Mouse (Mus musculus) megakaryocyte, embryonic 14.5 days (primary cell): ENCODE measurements around the gene Ift81. TPM values are rescaled to one million over a fixed set of nuclear protein-coding genes. Genes with fewer than 3 reads are reported as not detected.

Experiments used
- H3K27me3 ChIP-seq: replicated peaks from 2 replicates; pipeline ENCODE3; 2012; ENCODE audit warnings: inconsistent platforms
- H3K36me3 ChIP-seq: replicated peaks from 2 replicates; pipeline ENCODE3; 2012; ENCODE audit warnings: low read length, inconsistent platforms, mixed read lengths
- H3K4me1 ChIP-seq: 2 replicates; pipeline ENCODE4 v1.6.1; 2012; ENCODE audit warnings: inconsistent platforms
- H3K4me3 ChIP-seq: replicated peaks from 2 replicates; pipeline ENCODE3; 2012; ENCODE audit warnings: moderate library complexity, mild to moderate bottlenecking, inconsistent platforms
- H3K9me3 ChIP-seq: 2 replicates; pipeline ENCODE4 v1.6.1; 2012; ENCODE audit warnings: inconsistent platforms
- FLI1 ChIP-seq: IDR thresholded peaks from 2 replicates; pipeline ENCODE4 v1.6.1; 2012; ENCODE audit warnings: low read length, inconsistent platforms, mixed read lengths
- GATA1 ChIP-seq: IDR thresholded peaks from 3 replicates; pipeline ENCODE4 v1.6.1; 2012; ENCODE audit warnings: mixed read lengths, low read length, inconsistent platforms, borderline replicate concordance
- polyA plus RNA-seq: library from polyadenylated mRNA; stranded (reverse); fragments of >175 nt; gene quantifications from 2 replicates; pipeline ENCODE4 v1.2.3, GENCODE M21; 2012; ENCODE audit warnings: low replicate concordance; ENCODE audit not compliant: insufficient read depth

Gene Ift81
- polyA plus RNA-seq, 1 experiment: not detected

DNA sequence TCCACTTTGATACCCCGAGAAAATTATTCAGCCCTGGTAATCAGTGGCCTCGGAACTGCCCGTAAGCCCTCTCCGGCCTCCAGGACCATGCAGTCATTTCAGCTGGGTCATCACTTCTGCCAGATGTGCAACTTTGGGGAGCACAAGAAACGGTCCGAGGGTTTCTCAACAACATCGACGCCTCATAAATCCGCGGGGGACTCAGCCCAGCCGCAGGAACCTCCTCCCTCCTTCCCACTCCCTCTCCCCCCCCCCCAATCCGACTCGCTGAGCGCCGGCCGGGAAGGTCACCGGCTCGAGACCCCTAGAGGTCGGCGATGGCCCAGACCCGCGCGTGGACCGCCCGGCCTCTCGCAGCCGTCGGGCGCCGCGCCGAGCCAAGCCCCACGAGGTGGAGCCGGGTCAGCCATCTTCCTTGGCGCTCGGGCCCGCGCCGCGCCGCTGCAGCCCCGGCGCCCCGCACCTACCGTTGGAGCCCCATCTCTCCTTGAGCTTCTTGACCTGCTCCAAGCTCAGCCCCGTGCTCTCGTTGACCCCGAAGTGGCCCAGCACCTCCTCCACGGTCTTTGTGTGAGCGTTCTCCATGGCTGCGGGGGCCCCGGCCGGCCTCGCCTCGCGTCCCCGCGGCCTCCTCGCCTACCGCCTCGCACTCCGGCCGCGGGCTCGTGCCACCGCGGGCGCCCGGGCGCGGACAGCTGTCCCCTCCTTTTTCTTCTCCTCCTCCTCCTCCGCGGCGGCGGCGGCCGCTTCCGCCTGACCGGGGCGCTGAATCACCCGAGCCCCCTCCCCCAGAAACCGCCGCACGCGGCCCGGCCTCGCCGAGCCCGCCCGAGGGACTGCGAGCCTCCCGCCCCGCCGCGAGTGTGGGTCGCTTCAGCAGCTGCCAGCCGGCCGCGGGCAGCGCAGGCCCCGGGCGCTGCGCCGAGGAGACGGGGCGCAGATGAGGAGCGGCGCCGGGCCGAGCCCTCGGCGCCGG lies 112.9 kb downstream of the Ift81 start:
- peak overlapping the region; percentile 98 for H3K4me3 ChIP-seq
- H3K27me3 ChIP-seq: peaks cover 5% of the 10 kb centered on the region
- TF ChIP-seq GATA1 (no peak), FLI1 (no peak)
- H3K4me1 ChIP-seq: peaks cover 40% of the 10 kb centered on the region
- peaks cover 1% of the 10 kb centered on the region for H3K9me3 ChIP-seq
- H3K36me3 ChIP-seq: peaks cover 30% of the 10 kb centered on the region

DNA sequence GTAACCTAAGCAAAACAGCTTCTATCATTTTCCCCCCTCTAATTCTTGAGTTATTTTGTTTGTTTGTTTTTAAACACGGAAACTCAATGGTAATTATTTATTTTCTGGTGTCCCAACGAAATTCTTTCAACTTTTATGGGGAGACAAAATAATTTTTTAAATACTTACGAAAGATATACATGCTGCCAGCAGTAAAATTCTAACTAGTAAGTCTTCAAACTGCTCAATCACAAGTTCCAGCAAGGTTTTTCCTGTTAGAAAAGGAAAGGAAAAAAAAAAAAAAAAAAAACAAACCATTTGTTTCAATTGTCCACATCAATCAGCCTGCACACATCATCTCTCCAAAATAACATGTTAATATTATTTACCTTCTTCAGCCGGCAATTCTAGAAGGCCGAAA lies 113.8 kb downstream of the Ift81 start:
- Histone ChIP-seq H3K27me3 (peaks cover 5% of the 10 kb centered on the region), H3K9me3 (no peaks in the 10 kb centered on the region), H3K36me3 (peaks cover 38% of the 10 kb centered on the region), H3K4me1 (peaks cover 44% of the 10 kb centered on the region), H3K4me3 (peak overlapping the region; percentile 98)
- TF ChIP-seq GATA1: no peak

Other genes with a start within 250 kb of the Ift81 start
- 6.5 and 26.4 TPM in 2 replicates for gene Gpn3, start 242.6 kb downstream of the Ift81 start, polyA plus RNA-seq
- 13.1 and 33.6 TPM in 2 replicates for gene Fam216a, start 242.2 kb downstream of the Ift81 start, polyA plus RNA-seq
- gene Arpc3, start 222.6 kb downstream of the Ift81 start, polyA plus RNA-seq: 10.4 and 49.2 TPM in 2 replicates
- gene Anapc7, start 192.8 kb downstream of the Ift81 start, polyA plus RNA-seq: 2.8 and 10.1 TPM in 2 replicates
- 17.2 and 27.1 TPM in 2 replicates for gene Atp2a2, start 112.3 kb downstream of the Ift81 start, polyA plus RNA-seq
- gene P2rx7, start 29.4 kb upstream of the Ift81 start, polyA plus RNA-seq: 2.5 TPM in 1 of 2 replicates, not detected in the other
- gene P2rx4, start 93.0 kb upstream of the Ift81 start, polyA plus RNA-seq: 13.7 TPM in 1 of 2 replicates, not detected in the other
- 17.9 and 22.8 TPM in 2 replicates for gene Camkk2, start 164.9 kb upstream of the Ift81 start, polyA plus RNA-seq
- 41.2 and 69.4 TPM in 2 replicates for gene Anapc5, start 206.8 kb upstream of the Ift81 start, polyA plus RNA-seq
- 8.3 TPM in 1 of 2 replicates, not detected in the other for gene Rnf34, start 235.5 kb upstream of the Ift81 start, polyA plus RNA-seq